Mouse (Mus musculus) ES-Bruce4 (cell line): ENCODE results near the gene Hoxd8. TPM values are rescaled to one million over a fixed set of nuclear protein-coding genes. Genes with fewer than 3 reads are reported as not detected.

ENCODE experiments used
- H3K27ac ChIP-seq: 2 replicates; pipeline ENCODE4 v1.5.1; 2012; ENCODE audit warnings: low read length, inconsistent platforms; ENCODE audit not compliant: insufficient read depth
- H3K27me3 ChIP-seq: 2 replicates; pipeline ENCODE4 v1.6.1; 2012; ENCODE audit warnings: mild to moderate bottlenecking, low read length, inconsistent platforms; ENCODE audit not compliant: control insufficient read depth, poor library complexity, insufficient read depth, severe bottlenecking
- H3K36me3 ChIP-seq: 2 replicates; pipeline ENCODE4 v1.6.1; 2012; ENCODE audit warnings: inconsistent platforms, mild to moderate bottlenecking, low read length, moderate library complexity; ENCODE audit not compliant: control insufficient read depth, poor library complexity, insufficient read depth, severe bottlenecking
- H3K4me1 ChIP-seq: one replicate; pipeline ENCODE4 v1.8.1; 2011; ENCODE audit warnings: low read length; ENCODE audit not compliant: control insufficient read depth, insufficient read depth
- H3K4me3 ChIP-seq: 2 replicates; pipeline ENCODE4 v1.5.1; 2011; ENCODE audit warnings: low read depth, mild to moderate bottlenecking, low read length
- H3K9ac ChIP-seq: 2 replicates; pipeline ENCODE4 v1.6.1; 2012; ENCODE audit warnings: low read depth, mild to moderate bottlenecking, inconsistent platforms; ENCODE audit not compliant: poor library complexity, severe bottlenecking
- H3K9me3 ChIP-seq: replicated peaks from 2 replicates; pipeline ENCODE4 v1.6.1; 2012; ENCODE audit warnings: mild to moderate bottlenecking, low read length, inconsistent platforms; ENCODE audit not compliant: control insufficient read depth, poor library complexity, insufficient read depth, severe bottlenecking
- CTCF ChIP-seq: IDR thresholded peaks from one replicate; pipeline ENCODE4 v1.8.1; 2011; ENCODE audit warnings: low read depth, low read length
- EP300 ChIP-seq: IDR thresholded peaks from 2 replicates; pipeline ENCODE4 v1.6.1; 2011; ENCODE audit warnings: low read depth, low read length; ENCODE audit not compliant: insufficient read depth
- POLR2A ChIP-seq: IDR thresholded peaks from one replicate; pipeline ENCODE4 v1.8.1; 2011; ENCODE audit warnings: low read length; ENCODE audit not compliant: insufficient read depth
- polyA plus RNA-seq: library from polyadenylated mRNA; stranded (reverse); fragments of >200 nt; gene quantifications from 2 replicates; pipeline ENCODE4 v1.2.4, GENCODE M21; 2011; ENCODE audit warnings: low read depth; ENCODE audit not compliant: missing spikeins, insufficient read depth, insufficient read length

Gene Hoxd8
- polyA plus RNA-seq = 0.76 and 2.1 TPM in 2 replicates

DNA sequence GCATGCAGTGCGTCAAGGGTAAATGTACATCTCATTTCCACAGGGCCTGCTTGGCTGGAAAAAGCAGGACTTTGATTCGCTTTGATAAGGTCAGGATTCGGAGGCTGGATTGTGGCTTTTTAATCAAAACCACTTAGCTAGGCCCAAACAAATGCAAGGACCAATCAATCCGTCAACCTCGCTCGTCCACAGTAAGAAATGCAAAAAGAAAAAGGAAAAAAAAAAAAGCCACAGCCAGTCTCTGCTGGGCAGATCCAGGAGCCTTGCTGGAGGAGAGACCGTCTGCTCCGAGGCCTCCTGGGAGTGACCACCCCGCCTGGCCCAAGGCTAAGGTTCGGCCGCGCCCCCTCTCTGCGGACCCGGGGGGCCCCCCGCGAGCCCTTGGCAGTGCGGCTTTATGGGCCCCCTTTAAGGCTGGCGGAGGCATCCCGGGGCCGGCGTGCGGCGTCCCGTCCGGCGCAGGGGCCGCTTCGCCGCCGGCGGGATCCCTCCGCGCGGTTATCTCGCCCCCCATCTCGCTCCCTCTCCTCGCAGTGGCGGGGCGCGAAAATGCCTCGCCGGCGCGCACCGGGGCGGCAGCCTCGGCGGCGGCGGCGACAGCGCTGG lies at the start of gene Hoxd8:
Gene Hoxd8, plus strand, starts transcription at position 223 of the 606 bp plus-strand sequence.
- TF ChIP-seq CTCF = no peak
- TF ChIP-seq POLR2A = no peak
- no peak for TF ChIP-seq EP300
- Histone ChIP-seq H3K27ac (no peak within 1 kb of the TSS), H3K9ac (peak within 1 kb of the TSS; percentile 97), H3K4me1 (no peaks in the 10 kb centered on the region), H3K36me3 (no peaks in the 10 kb centered on the region), H3K4me3 (peak within 1 kb of the TSS; percentile 61), H3K27me3 (peaks cover 56% of the 10 kb centered on the region), H3K9me3 (no peaks in the 10 kb centered on the region)

- Histone ChIP-seq H3K4me3 (no peak overlapping the region), H3K9ac (no peak overlapping the region), H3K4me1 (no peaks in the 10 kb centered on the region), H3K27ac (no peak overlapping the region), H3K27me3 (peaks cover 50% of the 10 kb centered on the region), H3K36me3 (no peaks in the 10 kb centered on the region), H3K9me3 (no peaks in the 10 kb centered on the region)
- TF ChIP-seq CTCF (no peak), EP300 (no peak), POLR2A (no peak)
Observed at GRCm38 (mm10) chr2:74654743-74655419, 49.5 kb upstream of the Hoxd8 start.

DNA sequence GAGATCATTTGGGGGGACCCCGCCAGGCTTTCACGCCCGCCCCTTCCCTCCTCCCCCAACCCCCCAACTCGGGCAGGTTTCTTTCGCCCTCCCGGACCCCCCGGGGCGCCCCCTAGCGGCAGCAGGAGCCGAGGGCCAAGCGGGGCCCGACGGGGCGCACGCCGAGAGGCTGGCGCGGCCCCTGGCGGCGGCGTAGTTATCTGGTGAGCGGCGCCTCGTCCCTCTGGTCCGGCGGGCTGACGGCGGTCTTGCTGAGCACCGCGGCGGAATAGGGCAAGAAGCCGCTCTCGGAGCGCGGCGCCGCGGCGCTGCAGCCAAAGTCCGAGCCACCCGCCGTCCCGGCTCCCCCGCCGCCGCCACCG lies 49.0 kb upstream of the Hoxd8 start:
- Histone ChIP-seq H3K4me1 (no peaks in the 10 kb centered on the region), H3K4me3 (peak overlapping the region; percentile 39; the same call in 1 of the 2 replicates), H3K36me3 (no peaks in the 10 kb centered on the region), H3K9me3 (no peaks in the 10 kb centered on the region), H3K27me3 (peaks cover 49% of the 10 kb centered on the region), H3K27ac (no peak overlapping the region), H3K9ac (peak overlapping the region; percentile 8; the same call in 1 of the 2 replicates)
- no peak for TF ChIP-seq EP300
- TF ChIP-seq CTCF = peak; percentile 44

DNA sequence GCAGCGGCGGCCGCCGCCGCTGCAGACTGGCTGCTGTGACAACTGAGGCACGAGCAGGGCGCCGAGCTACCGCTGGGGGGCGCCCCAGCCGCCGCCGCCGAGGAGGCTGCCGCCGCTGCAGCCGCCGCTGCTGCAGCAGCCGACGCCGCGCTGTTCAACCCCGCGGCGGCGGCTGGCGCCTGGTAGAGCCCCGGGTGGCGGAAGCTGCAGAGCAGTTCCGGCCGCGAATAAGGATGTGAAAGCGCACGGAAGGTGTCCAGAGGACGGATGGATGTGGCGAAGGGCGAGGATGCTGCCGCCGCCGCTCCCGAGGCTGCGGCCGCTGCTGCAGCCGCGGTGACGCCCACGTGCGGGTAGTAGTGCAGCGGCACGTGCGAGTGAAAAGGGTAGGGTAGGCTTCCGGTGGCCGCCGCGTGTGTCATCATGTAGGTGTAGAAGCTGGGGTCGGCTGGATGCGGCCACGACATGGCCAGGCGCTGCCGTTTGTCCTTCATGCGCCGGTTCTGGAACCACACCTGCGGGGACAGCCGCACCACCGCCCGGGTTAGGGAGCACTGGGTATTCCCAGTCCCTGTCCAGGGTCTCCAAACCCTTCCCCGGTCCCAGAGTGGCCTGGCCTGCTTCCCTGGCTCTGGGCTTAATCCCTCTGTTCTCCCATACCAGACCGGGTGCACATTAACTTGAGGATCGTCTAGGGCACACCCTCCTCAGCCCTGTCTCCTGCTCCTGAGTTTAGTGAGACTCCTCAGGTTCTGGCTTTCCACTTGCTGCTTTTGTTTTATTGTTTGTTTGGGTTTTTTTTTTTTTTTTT lies 48.4 kb upstream of the Hoxd8 start:
- peak overlapping the region; percentile 64 for H3K4me3 ChIP-seq
- H3K9ac ChIP-seq = peak overlapping the region; percentile 8; the same call in 1 of the 2 replicates
- no peaks in the 10 kb centered on the region for H3K4me1 ChIP-seq
- peaks cover 50% of the 10 kb centered on the region for H3K27me3 ChIP-seq
- TF ChIP-seq POLR2A = no peak
- no peak for TF ChIP-seq EP300
- TF ChIP-seq CTCF = peak; percentile 12
- H3K36me3 ChIP-seq = no peaks in the 10 kb centered on the region
- H3K27ac ChIP-seq = no peak overlapping the region
- H3K9me3 ChIP-seq = no peaks in the 10 kb centered on the region

- peaks cover 51% of the 10 kb centered on the region for H3K27me3 ChIP-seq
- H3K9me3 ChIP-seq = no peaks in the 10 kb centered on the region
- H3K36me3 ChIP-seq = no peaks in the 10 kb centered on the region
- no peak overlapping the region for H3K4me3 ChIP-seq
- no peak overlapping the region for H3K27ac ChIP-seq
- H3K4me1 ChIP-seq = no peaks in the 10 kb centered on the region
- H3K9ac ChIP-seq = no peak overlapping the region
- TF ChIP-seq EP300 = no peak
Observed at GRCm38 (mm10) chr2:74656632-74657021, 47.8 kb upstream of the Hoxd8 start.
